Mouse (Mus musculus): ENCODE results near the gene Lrrc57. TPM values are rescaled to one million over a fixed set of nuclear protein-coding genes. Genes with fewer than 3 reads are reported as not detected.

Lrrc57 gene
- total and polyA plus RNA-seq, 3 experiments = 11.1 to 17.5 TPM; not detected in 1

GRCm38 (mm10) chr2:120652925-120653284 lies 43.6 kb upstream of the Lrrc57 start:
- no peak for DNase-seq (ENCODE audit: low read depth, low spot score)
- Histone ChIP-seq H3K9ac (ENCODE audit: control insufficient read depth, low read depth, low read length, poor library complexity, severe bottlenecking) (no peak overlapping the region), H3K27ac (ENCODE audit: control insufficient read depth, low read depth, low read length) (no peak overlapping the region), H3K4me1 (ENCODE audit: control insufficient read depth in 1 of 2, insufficient read depth in 2 of 2, low read length in 2 of 2) (peaks cover 6 to 19% of the 10 kb centered on the region in 2 experiments), H3K9me3 (replicated peaks; ENCODE audit: insufficient read depth, low read length) (no peaks in the 10 kb centered on the region), H3K79me2 (ENCODE audit: control insufficient read depth, insufficient read depth, low read length, poor library complexity) (no peaks in the 10 kb centered on the region), H3K27me3 (ENCODE audit: control insufficient read depth in 1 of 2, insufficient read depth in 2 of 2, low read length in 2 of 2) (no peaks in the 10 kb centered on the region), H3K36me3 (ENCODE audit: control insufficient read depth in 1 of 2, insufficient read depth in 2 of 2, low read length in 2 of 2) (peaks cover 0 to 21% of the 10 kb centered on the region in 2 experiments; a peak in 2 of 4 replicates), H3K4me3 (ENCODE audit: control insufficient read depth in 1 of 2, insufficient read depth in 1 of 2, low read depth in 2 of 2, low read length in 2 of 2) (no peak overlapping the region)
- TF ChIP-seq CHD1 (IDR thresholded peaks at IDR 0.05; ENCODE audit: low read depth, low read length) = no peak
- TF ChIP-seq KAT2A (conservative IDR thresholded peaks at IDR 0.05; ENCODE audit: low read depth, low read length) = no peak
- TF ChIP-seq SMC3 (IDR thresholded peaks at IDR 0.05; ENCODE audit: low read depth, low read length) = no peak
- TF ChIP-seq TBP (IDR thresholded peaks at IDR 0.05; ENCODE audit: low read depth, low read length) = no peak
- TF ChIP-seq UBTF (IDR thresholded peaks at IDR 0.05; ENCODE audit: borderline replicate concordance, insufficient read depth, low read depth, low read length) = no peak
- no peak for TF ChIP-seq MAX (IDR thresholded peaks at IDR 0.05; ENCODE audit: low read length)
- no peak for TF ChIP-seq POLR2AphosphoS2 (IDR thresholded peaks at IDR 0.05; ENCODE audit: low read length)
- no peak for TF ChIP-seq GABPA (IDR thresholded peaks at IDR 0.05; ENCODE audit: low read depth, low read length)
- TF ChIP-seq JUND (IDR thresholded peaks at IDR 0.05; ENCODE audit: low read depth, low read length) = no peak
- no peak for TF ChIP-seq MYC (IDR thresholded peaks at IDR 0.05; ENCODE audit: low read depth, low read length)
- no peak for TF ChIP-seq MYB (IDR thresholded peaks at IDR 0.05; ENCODE audit: low read depth, low read length)
- no peak for TF ChIP-seq POLR2AphosphoS5 (IDR thresholded peaks at IDR 0.05; ENCODE audit: borderline replicate concordance, low read depth, low read length)
- TF ChIP-seq RCOR1 (IDR thresholded peaks at IDR 0.05; ENCODE audit: low read depth, low read length) = no peak

- H3K4me3 ChIP-seq (ENCODE audit: control insufficient read depth in 1 of 2, insufficient read depth in 1 of 2, low read depth in 2 of 2, low read length in 2 of 2) = no peak overlapping the region
- no peak for TF ChIP-seq E2F4 (IDR thresholded peaks at IDR 0.05; ENCODE audit: borderline replicate concordance, low read depth, low read length)
- TF ChIP-seq ZMIZ1 (IDR thresholded peaks at IDR 0.05; ENCODE audit: low read depth, low read length) = no peak
- no peak for TF ChIP-seq CTCF (IDR thresholded peaks at IDR 0.05 in 2 of 3, conservative IDR thresholded peaks at IDR 0.05 in 1 of 3; ENCODE audit: control insufficient read depth in 1 of 3, insufficient read depth in 1 of 3, low read depth in 2 of 3, low read length in 3 of 3, poor library complexity in 1 of 3, severe bottlenecking in 1 of 3)
- TF ChIP-seq POLR2AphosphoS2 (IDR thresholded peaks at IDR 0.05; ENCODE audit: low read length) = no peak
- TF ChIP-seq USF2 (IDR thresholded peaks at IDR 0.05; ENCODE audit: borderline replicate concordance in 1 of 2, insufficient read depth in 1 of 2, low read depth in 1 of 2, low read length in 2 of 2) = no peak
- no peak for TF ChIP-seq TBP (IDR thresholded peaks at IDR 0.05; ENCODE audit: low read depth, low read length)
- TF ChIP-seq NELFE (IDR thresholded peaks at IDR 0.05; ENCODE audit: low read depth, low read length) = no peak
- DNase-seq (ENCODE audit: low read depth, low spot score) = no peak
- no peaks in the 10 kb centered on the region for H3K27me3 ChIP-seq (ENCODE audit: control insufficient read depth in 1 of 2, insufficient read depth in 2 of 2, low read length in 2 of 2)
- H3K27ac ChIP-seq (ENCODE audit: control insufficient read depth, low read depth, low read length) = no peak overlapping the region
- no peaks in the 10 kb centered on the region for H3K9me3 ChIP-seq (replicated peaks; ENCODE audit: insufficient read depth, low read length)
- no peak overlapping the region for H3K9ac ChIP-seq (ENCODE audit: control insufficient read depth, low read depth, low read length, poor library complexity, severe bottlenecking)
- H3K36me3 ChIP-seq (ENCODE audit: control insufficient read depth in 1 of 2, insufficient read depth in 2 of 2, low read length in 2 of 2) = peaks cover 0 to 16% of the 10 kb centered on the region in 2 experiments; a peak in 2 of 4 replicates
- no peaks in the 10 kb centered on the region for H3K79me2 ChIP-seq (ENCODE audit: control insufficient read depth, insufficient read depth, low read length, poor library complexity)
- H3K4me1 ChIP-seq (ENCODE audit: control insufficient read depth in 1 of 2, insufficient read depth in 2 of 2, low read length in 2 of 2) = peaks cover 8 to 15% of the 10 kb centered on the region in 2 experiments
These were observed 43.1 kb upstream of the Lrrc57 start for GRCm38 (mm10) chr2:120652256-120652924.

Measured in MEL (cell line).